In the genomic region with DNA sequence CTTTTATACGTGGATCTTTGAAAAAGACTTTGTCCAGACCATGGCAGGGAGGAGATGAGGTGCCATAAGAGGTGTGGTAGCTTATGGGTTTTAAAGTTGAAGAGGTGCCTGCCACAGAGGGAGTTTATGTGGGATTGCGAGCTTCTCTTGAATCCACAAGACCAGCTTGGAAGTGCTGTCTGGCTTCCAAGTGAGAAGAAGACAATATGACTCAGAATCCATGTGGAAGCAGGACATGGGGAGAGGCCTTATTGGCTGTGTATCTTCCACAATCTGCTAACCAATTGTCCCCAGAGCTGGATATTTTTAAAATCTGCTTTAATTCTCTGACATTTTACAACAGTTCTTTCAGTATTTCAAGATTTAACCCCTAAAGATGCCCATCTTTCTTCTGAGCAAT, we compare ENCODE assay signal across 22 mouse cellular contexts. TPM values are rescaled to one million over a fixed set of nuclear protein-coding genes. Genes with fewer than 3 reads are reported as not detected.
A peak's percentile ranks its signal among the peaks of the same experiment; 100 is the strongest.
DNase-seq lines count a peak whose midpoint lies in the region; ATAC-seq and TF ChIP-seq lines count a peak whose summit lies in the region.
"Had no signal": no experiment of that assay in that cellular context is flagged by ENCODE, and none has a peak within 500 bp of the region (broad histone marks: within the 10 kb centered on the region; RNA-seq: fewer than 3 reads in every experiment).

No protein-coding gene starts in this region.

- no peak for ATAC-seq in midbrain, embryonic 14.5 days (ENCODE audit: low FRiP score, low TSS enrichment)
- ATAC-seq: forebrain, embryonic 13.5 days; forebrain, embryonic 15.5 days had no signal

- no peak overlapping the region for H3K4me2 ChIP-seq in midbrain, embryonic 14.5 days (ENCODE audit: low read length)
- H3K4me2 ChIP-seq: embryonic facial prominence, embryonic 12.5 days; forebrain, embryonic 13.5 days; forebrain, embryonic 15.5 days had no signal

- H3K27ac ChIP-seq in gastrocnemius, adult 2 months: peak overlapping the region; percentile 76
- H3K27ac ChIP-seq in layer of hippocampus, adult 2 months: peak overlapping the region; percentile 74
- H3K27ac ChIP-seq in midbrain, embryonic 14.5 days (replicated peaks; ENCODE audit: low read depth, low read length): no peak overlapping the region
- H3K27ac ChIP-seq: embryonic facial prominence, embryonic 10.5 days; embryonic facial prominence, embryonic 12.5 days; forebrain, embryonic 13.5 days; forebrain, embryonic 15.5 days had no signal

- no peaks in the 10 kb centered on the region for H3K4me1 ChIP-seq in midbrain, embryonic 14.5 days (ENCODE audit: control insufficient read depth, insufficient read depth, low read length)
- H3K4me1 ChIP-seq: embryonic facial prominence, embryonic 10.5 days; embryonic facial prominence, embryonic 12.5 days; forebrain, embryonic 13.5 days; forebrain, embryonic 15.5 days had no signal

- no peak for TF ChIP-seq CTCF in gastrocnemius, adult 2 months (IDR thresholded peaks at IDR 0.05)
- TF ChIP-seq CTCF in layer of hippocampus, adult 2 months (conservative IDR thresholded peaks at IDR 0.05): no peak

- H3K36me3 ChIP-seq in midbrain, embryonic 14.5 days (ENCODE audit: control insufficient read depth, insufficient read depth, low read length): no peaks in the 10 kb centered on the region
- H3K36me3 ChIP-seq: embryonic facial prominence, embryonic 10.5 days; embryonic facial prominence, embryonic 12.5 days; forebrain, embryonic 15.5 days had no signal

- H3K27me3 ChIP-seq in midbrain, embryonic 14.5 days (ENCODE audit: control insufficient read depth, insufficient read depth, low read length): no peaks in the 10 kb centered on the region
- H3K27me3 ChIP-seq: embryonic facial prominence, embryonic 12.5 days; forebrain, embryonic 13.5 days; forebrain, embryonic 15.5 days had no signal

- H3K9me3 ChIP-seq in midbrain, embryonic 14.5 days (ENCODE audit: control insufficient read depth, low read length): no peaks in the 10 kb centered on the region
- H3K9me3 ChIP-seq: embryonic facial prominence, embryonic 10.5 days; embryonic facial prominence, embryonic 12.5 days; forebrain, embryonic 13.5 days; forebrain, embryonic 15.5 days had no signal

- no peak for DNase-seq in gastrocnemius, adult 2 months
- DNase-seq in gastrocnemius, postnatal 36 days: no peak
- DNase-seq in layer of hippocampus, adult 2 months (ENCODE audit: low spot score in 2 of 2): peak in 1 of 2 experiments; percentile 29
- no peak for DNase-seq in layer of hippocampus, adult 9-10 months (ENCODE audit: low spot score)
- peak; percentile 52 for DNase-seq in layer of hippocampus, adult 9-11 months
- DNase-seq in layer of hippocampus, adult 11-12 months (ENCODE audit: low spot score): no peak
- DNase-seq in midbrain, embryonic 14.5 days: no peak
- DNase-seq: adrenal gland, adult 2 months; adrenal gland, postnatal 10 days; adrenal gland, postnatal 25 days; cerebellum, adult 11-12 months; cerebellum, adult 2 months; cerebellum, adult 9-10 months; cerebellum, postnatal 10 days; cerebellum, postnatal 25 days had no signal

- H3K9ac ChIP-seq in midbrain, embryonic 14.5 days (replicated peaks; ENCODE audit: low read length): no peak overlapping the region
- H3K9ac ChIP-seq: embryonic facial prominence, embryonic 12.5 days; forebrain, embryonic 13.5 days; forebrain, embryonic 15.5 days had no signal

- WGBS in midbrain, embryonic 14.5 days: 88% methylated on average over 2 of the region's 2 CpGs

- intact Hi-C loops in gastrocnemius, adult 2 months (cut with DNase I): loop anchor here (2.0 kb wide), 1 partner anchor 24 kb away; no protein-coding TSS in a partner anchor
- intact Hi-C loops in gastrocnemius, postnatal 36 days (cut with DNase I): no loop called here

- H3K4me3 ChIP-seq in gastrocnemius, adult 2 months: no peak overlapping the region
- no peak overlapping the region for H3K4me3 ChIP-seq in layer of hippocampus, adult 2 months
- no peak overlapping the region for H3K4me3 ChIP-seq in midbrain, embryonic 14.5 days (replicated peaks; ENCODE audit: low read depth, low read length)
- H3K4me3 ChIP-seq: embryonic facial prominence, embryonic 10.5 days; embryonic facial prominence, embryonic 12.5 days; forebrain, embryonic 13.5 days; forebrain, embryonic 15.5 days had no signal

RNA-seq across cellular contexts. Expression of gene Slc9a4, which starts 33.3 kb away (rescaled TPM):
- total RNA-seq in gastrocnemius, adult 2 months (2021): under 1 TPM; 0.64 to 0.97 TPM
- under 1 TPM; 0.32 to 0.33 TPM for total RNA-seq in gastrocnemius, postnatal 36 days (2021)
- 10 to 100 TPM; 22.5 to 23.3 TPM for total RNA-seq in layer of hippocampus, adult 2 months (2021)
- polyA plus RNA-seq in midbrain, embryonic 14.5 days (2014; fragmentation: Nextera tagmentation; extraction: Ambion mirVana): not detected in 2 replicates
- total RNA-seq: adrenal gland, adult 2 months; adrenal gland, postnatal 10 days; adrenal gland, postnatal 25 days; ES-E14; MEL had no signal
- polyA plus RNA-seq: adrenal gland, adult 2 months; embryonic facial prominence, embryonic 10.5 days; embryonic facial prominence, embryonic 12.5 days; forebrain, embryonic 11.5 days; forebrain, embryonic 13.5 days; forebrain, embryonic 15.5 days had no signal

Comparison
In these comparisons a context has a peak if more than half of its experiments do, and no peak if none do; other contexts are left out.
1. RNA of gene Slc9a4, which starts 33.3 kb away (total RNA-seq): 22.5 to 23.3 TPM in layer of hippocampus, adult 2 months; 0.64 to 0.97 TPM in gastrocnemius, adult 2 months and 0.32 to 0.33 TPM in gastrocnemius, postnatal 36 days; every median in the first group is over 10 times any median in the second.